Mouse (Mus musculus): Measurements from ENCODE around the gene Rtn4. TPM values are rescaled to one million over a fixed set of nuclear protein-coding genes. Genes with fewer than 3 reads are reported as not detected.

Gene Rtn4
- total and polyA plus RNA-seq, 3 experiments: 95.8 to 224 (median 168) TPM

DNA sequence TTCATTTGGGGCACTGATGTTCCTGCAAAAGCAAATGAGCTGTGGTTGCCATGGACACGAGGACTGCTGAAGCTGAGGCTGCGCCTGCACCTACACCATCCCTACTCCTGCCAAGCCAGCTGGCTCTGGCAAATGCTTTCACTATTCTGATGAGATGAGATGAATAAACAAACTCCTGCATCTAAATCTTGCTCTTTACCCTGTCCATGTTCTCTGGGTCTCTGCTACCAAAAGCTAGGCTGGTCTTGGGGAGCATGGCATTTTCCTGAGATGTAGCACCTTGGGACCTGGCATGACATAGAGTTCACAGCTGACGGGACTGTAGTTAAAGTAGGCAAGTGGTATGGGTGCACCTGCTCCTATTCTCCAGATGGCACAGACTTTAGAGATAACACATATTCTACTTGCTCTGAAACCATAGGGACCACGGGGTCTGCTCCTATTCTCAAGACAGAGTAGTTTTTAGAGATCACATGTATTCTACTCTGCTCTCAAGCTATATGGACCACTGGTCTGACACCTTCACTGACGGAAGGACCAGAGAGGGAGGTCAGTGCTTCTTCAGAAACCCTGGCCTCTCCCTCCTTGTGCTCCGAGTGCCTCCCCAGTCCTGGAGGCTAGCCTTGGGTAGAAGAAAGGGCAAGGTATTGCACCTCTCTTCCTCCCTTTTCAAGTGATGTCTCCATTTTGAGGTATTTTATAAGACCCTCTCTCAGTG lies 96.3 kb downstream of the Rtn4 start:
- Histone ChIP-seq H3K79me2 (replicated peaks; ENCODE audit: control insufficient read depth, extremely low read depth, insufficient read depth, poor library complexity, severe bottlenecking) (no peaks in the 10 kb centered on the region), H3K4me2 (ENCODE audit: insufficient read depth, low read depth, poor library complexity, severe bottlenecking) (no peak overlapping the region), H3K27ac (ENCODE audit: insufficient read depth, low read depth) (no peak overlapping the region), H3K36me3 (replicated peaks in 1 of 2; ENCODE audit: control insufficient read depth in 1 of 2, insufficient read depth in 1 of 2, low read length in 1 of 2) (peaks cover 0 to 2% of the 10 kb centered on the region in 2 experiments), H3K27me3 (replicated peaks) (no peaks in the 10 kb centered on the region), H3K9ac (ENCODE audit: insufficient read depth, low read depth) (no peak overlapping the region), H3K9me3 (replicated peaks; ENCODE audit: low read length) (peaks cover 2% of the 10 kb centered on the region), H3K4me3 (replicated peaks in 1 of 3; ENCODE audit: low read depth in 2 of 3, low read length in 2 of 3, poor library complexity in 1 of 3) (no peak overlapping the region), H3K4me1 (ENCODE audit: control insufficient read depth in 1 of 2, insufficient read depth in 2 of 2) (peaks cover 23 to 70% of the 10 kb centered on the region in 2 experiments)
- dilution Hi-C loops (cut with MboI; ENCODE audit: extremely low pct_ligation_motif_present, extremely low pct_unique_long_range_greater_than_20kb, low sequenced_read_pairs): no loop called here
- DNase-seq (ENCODE audit: extremely low read depth): no peak
- in situ Hi-C loops (cut with MboI; ENCODE audit: low pct_ligation_motif_present, low pct_unique_long_range_greater_than_20kb, low sequenced_read_pairs): no loop called here
- TF ChIP-seq POLR2AphosphoS2 (IDR thresholded peaks at IDR 0.05; ENCODE audit: low read depth, low read length): no peak
- no peak for TF ChIP-seq GABPA (IDR thresholded peaks at IDR 0.05; ENCODE audit: insufficient replicate concordance, low read depth, low read length)
- no peak for TF ChIP-seq MAX (IDR thresholded peaks at IDR 0.05; ENCODE audit: low read length)
- TF ChIP-seq ETS1 (conservative IDR thresholded peaks at IDR 0.05; ENCODE audit: low read depth, low read length): no peak
- TF ChIP-seq ZC3H11A (IDR thresholded peaks at IDR 0.05; ENCODE audit: low read depth, low read length): no peak
- TF ChIP-seq MAFK (IDR thresholded peaks at IDR 0.05; ENCODE audit: insufficient replicate concordance, low read length): no peak
- no peak for TF ChIP-seq IRF4 (IDR thresholded peaks at IDR 0.05; ENCODE audit: low read depth, low read length)

DNA sequence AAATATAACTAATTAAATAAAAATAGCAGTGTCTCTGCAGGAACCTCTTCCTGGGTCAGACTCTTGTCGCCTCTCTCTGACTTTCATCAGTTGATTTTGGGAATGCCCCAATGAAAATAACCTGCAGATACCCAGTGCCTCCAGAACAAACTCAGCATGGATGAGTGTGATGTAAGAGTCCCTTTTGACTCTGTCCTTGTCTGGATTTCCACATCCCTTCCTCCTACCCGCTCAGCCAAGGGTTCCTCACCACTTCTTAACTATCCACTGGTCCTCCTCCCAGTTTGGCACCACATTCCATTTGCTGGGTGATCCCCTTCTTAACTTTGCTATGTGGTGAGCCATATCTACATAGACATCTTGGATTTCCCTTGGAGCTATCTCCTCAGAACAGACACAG lies 98.0 kb downstream of the Rtn4 start:
- H3K4me3 ChIP-seq (replicated peaks in 1 of 3; ENCODE audit: low read depth in 2 of 3, low read length in 2 of 3, poor library complexity in 1 of 3): no peak overlapping the region
- H3K9me3 ChIP-seq (replicated peaks; ENCODE audit: low read length): peaks cover 2% of the 10 kb centered on the region
- H3K79me2 ChIP-seq (replicated peaks; ENCODE audit: control insufficient read depth, extremely low read depth, insufficient read depth, poor library complexity, severe bottlenecking): no peaks in the 10 kb centered on the region
- dilution Hi-C loops (cut with MboI; ENCODE audit: extremely low pct_ligation_motif_present, extremely low pct_unique_long_range_greater_than_20kb, low sequenced_read_pairs) (no loop called here), in situ Hi-C loops (cut with MboI; ENCODE audit: low pct_ligation_motif_present, low pct_unique_long_range_greater_than_20kb, low sequenced_read_pairs) (no loop called here)
- H3K4me2 ChIP-seq (ENCODE audit: insufficient read depth, low read depth, poor library complexity, severe bottlenecking): no peak overlapping the region
- no peak overlapping the region for H3K27ac ChIP-seq (ENCODE audit: insufficient read depth, low read depth)
- DNase-seq (ENCODE audit: extremely low read depth): no peak
- peaks cover 0 to 2% of the 10 kb centered on the region in 2 experiments for H3K36me3 ChIP-seq (replicated peaks in 1 of 2; ENCODE audit: control insufficient read depth in 1 of 2, insufficient read depth in 1 of 2, low read length in 1 of 2)
- no peaks in the 10 kb centered on the region for H3K27me3 ChIP-seq (replicated peaks)
- no peak overlapping the region for H3K9ac ChIP-seq (ENCODE audit: insufficient read depth, low read depth)
- peaks cover 23 to 72% of the 10 kb centered on the region in 2 experiments for H3K4me1 ChIP-seq (ENCODE audit: control insufficient read depth in 1 of 2, insufficient read depth in 2 of 2)
- TF ChIP-seq MAX (IDR thresholded peaks at IDR 0.05; ENCODE audit: low read length): no peak
- TF ChIP-seq POLR2A (IDR thresholded peaks at IDR 0.05; ENCODE audit: low read depth, low read length): no peak

Other genes with a start within 250 kb of the Rtn4 start
- gene Prorsd1, start 177.9 kb upstream of the Rtn4 start, total RNA-seq (2012; rRNA removed): 23.8 and 30.9 TPM in 2 replicates
- 63.9 and 75.7 TPM in 2 replicates for gene Prorsd1, start 177.9 kb upstream of the Rtn4 start, total RNA-seq (2014; rRNA removed)
- 38.4 and 42.4 TPM in 2 replicates for gene Prorsd1, start 177.9 kb upstream of the Rtn4 start, polyA plus RNA-seq (2012; ENCODE audit: insufficient read length, low read depth)
- gene Mtif2, start 166.5 kb upstream of the Rtn4 start, total RNA-seq (2012; rRNA removed): 38.3 and 41.6 TPM in 2 replicates
- 68.9 and 84.0 TPM in 2 replicates for gene Mtif2, start 166.5 kb upstream of the Rtn4 start, total RNA-seq (2014; rRNA removed)
- gene Mtif2, start 166.5 kb upstream of the Rtn4 start, polyA plus RNA-seq (2012; ENCODE audit: insufficient read length, low read depth): 41.7 and 47.0 TPM in 2 replicates
- gene Clhc1, start 145.0 kb upstream of the Rtn4 start, total RNA-seq (2012; rRNA removed): 2.6 and 3.9 TPM in 2 replicates
- 6.5 and 7.4 TPM in 2 replicates for gene Clhc1, start 145.0 kb upstream of the Rtn4 start, total RNA-seq (2014; rRNA removed)
- 6.1 and 6.3 TPM in 2 replicates for gene Clhc1, start 145.0 kb upstream of the Rtn4 start, polyA plus RNA-seq (2012; ENCODE audit: insufficient read length, low read depth)
- gene Rps27a, start 144.8 kb upstream of the Rtn4 start, total RNA-seq (2012; rRNA removed): 2,653 and 2,733 TPM in 2 replicates
- 3,767 and 3,966 TPM in 2 replicates for gene Rps27a, start 144.8 kb upstream of the Rtn4 start, total RNA-seq (2014; rRNA removed)
- gene Rps27a, start 144.8 kb upstream of the Rtn4 start, polyA plus RNA-seq (2012; ENCODE audit: insufficient read length, low read depth): 2,447 and 2,619 TPM in 2 replicates
- gene 4931440F15Rik, start 132.7 kb downstream of the Rtn4 start, total RNA-seq (2012; rRNA removed): 0.04 TPM in 1 of 2 replicates, not detected in the other
- not detected in 2 replicates for gene 4931440F15Rik, start 132.7 kb downstream of the Rtn4 start, total RNA-seq (2014; rRNA removed)
- 0.08 TPM in 1 of 2 replicates, not detected in the other for gene 4931440F15Rik, start 132.7 kb downstream of the Rtn4 start, polyA plus RNA-seq (2012; ENCODE audit: insufficient read length, low read depth)